Mouse (Mus musculus): ENCODE results near the gene Vav3.

The Vav3 gene

GRCm38 (mm10) chr3:109707786-109708460, 367.5 kb downstream of the Vav3 start:
- no peak for DNase-seq

- DNase-seq = no peak
These were observed 371.3 kb downstream of the Vav3 start for GRCm38 (mm10) chr3:109711751-109712150.

GRCm38 (mm10) chr3:109714476-109714875, 374.0 kb downstream of the Vav3 start:
- DNase-seq = no peak

DNA sequence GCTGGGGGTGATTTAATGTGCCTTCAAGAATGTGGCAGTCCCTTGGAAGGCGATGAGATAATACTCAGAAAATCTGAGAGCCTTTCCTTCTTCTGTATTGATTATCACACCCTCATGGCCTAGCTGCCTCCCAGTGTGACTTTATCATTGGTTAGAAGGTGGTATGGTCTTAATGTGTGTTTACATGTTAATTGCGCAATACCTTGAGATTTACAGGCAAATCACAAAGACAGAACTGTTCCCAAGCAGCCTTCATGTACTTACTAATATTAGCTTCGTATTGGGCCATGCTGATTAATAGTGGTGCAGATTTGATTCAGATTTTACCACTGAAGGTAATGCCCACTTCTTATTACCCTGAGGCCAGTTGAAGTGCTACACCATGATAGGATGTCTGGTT, 381.3 kb downstream of the Vav3 start:
- no peak for DNase-seq

GRCm38 (mm10) chr3:109726776-109727175, 386.3 kb downstream of the Vav3 start:
- DNase-seq = no peak

DNA sequence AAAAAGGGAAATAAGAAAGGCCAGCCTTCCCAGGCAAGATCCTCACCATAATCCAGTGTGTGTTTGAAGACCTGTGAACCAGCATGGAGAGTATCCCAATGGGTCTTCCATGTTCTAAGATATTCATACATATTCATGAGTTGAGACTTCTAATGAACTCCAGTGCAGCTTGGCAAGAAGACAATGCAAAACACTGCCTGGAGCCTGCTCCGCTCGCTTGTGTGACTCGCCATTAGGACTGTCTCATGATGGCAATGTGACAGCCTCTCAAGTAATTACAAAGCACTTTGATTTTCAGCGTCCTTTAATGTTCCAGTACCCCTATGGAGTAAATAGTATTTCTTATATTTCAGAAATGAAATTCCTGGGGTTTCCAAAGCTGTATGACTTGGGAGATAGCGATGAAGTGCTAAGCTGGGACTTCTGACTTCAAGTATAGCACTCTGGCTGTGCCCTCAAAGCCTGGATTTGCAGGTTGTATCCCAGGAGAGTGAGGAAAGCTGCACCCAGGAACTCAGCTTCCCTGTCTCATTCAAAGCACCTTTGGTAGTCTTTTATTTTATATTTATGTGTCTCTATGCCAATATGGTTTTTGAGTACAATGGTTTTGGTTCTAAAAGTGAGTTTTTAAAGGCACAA, 391.3 kb downstream of the Vav3 start:
- DNase-seq = no peak

- DNase-seq = no peak
These were observed 392.1 kb downstream of the Vav3 start for GRCm38 (mm10) chr3:109732327-109733182.

All from thymus, postnatal 36 days (tissue).